Mouse (Mus musculus): ENCODE measurements around the gene Polr2b.

- no peak for TF ChIP-seq CTCF (conservative IDR thresholded peaks at IDR 0.05; ENCODE audit: insufficient read depth, insufficient read length, low read depth, low read length)
- TF ChIP-seq POLR2A (IDR thresholded peaks at IDR 0.05; ENCODE audit: low read depth, low read length), result no peak
Measured at GRCm38 (mm10) chr5:77359971-77360370, 50.0 kb downstream of the Polr2b start.

Measured in kidney, adult 2 months (tissue).